Mouse (Mus musculus) left cerebral cortex, postnatal 14 days (tissue): ENCODE results near the gene Olfr1191-ps1. TPM values are rescaled to one million over a fixed set of nuclear protein-coding genes. Genes with fewer than 3 reads are reported as not detected.
"Not testable (repeated sequence)": the region's sequence is repeated elsewhere in the genome, so short reads cannot be mapped to it uniquely, and the experiment has no call there.

Experiments
- DNase-seq, 2 experiments: peaks; one replicate each; pipeline ENCODE4 v3.0.0; 2021 to 2022; ENCODE audit warnings: low spot score in 2 of 2, mixed read lengths in 1 of 2
- intact Hi-C: fragments of 180-260 bp; cut with DNase I; formaldehyde crosslinking; loops from one replicate; pipeline ENCODE4 v1.15.1; 2025
- long read RNA-seq, 2 experiments: library from polyadenylated mRNA; stranded (forward); transcript quantifications; one replicate each; pipeline ENCODE4 v2.0.0; 2021
- total RNA-seq, 2 experiments: library from RNA; stranded (reverse); gene quantifications; 2 replicates each; pipeline ENCODE4 v1.2.3; 2021

Olfr1191-ps1 gene
- not detected for total RNA-seq
- long read RNA-seq, experiment 1: 0 reads
- long read RNA-seq, experiment 2: 0 reads

DNA sequence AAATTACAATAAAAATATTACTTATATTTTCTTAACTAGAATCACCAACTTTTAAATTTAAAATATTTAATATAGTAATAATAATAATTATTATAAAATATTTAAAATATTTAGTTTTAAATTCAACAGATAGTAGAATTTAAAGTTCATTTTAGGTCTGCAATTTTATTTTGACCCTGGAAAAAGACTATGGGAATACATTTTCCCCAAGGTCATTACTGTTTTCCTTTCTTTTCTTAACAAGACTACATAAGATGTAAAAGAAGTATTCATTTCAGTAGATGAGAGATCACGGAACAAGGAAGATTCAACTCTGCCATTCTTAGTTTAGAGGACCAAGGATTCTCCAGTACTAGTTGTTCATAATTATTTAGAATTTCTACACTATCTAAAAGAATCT lies at the start of gene Olfr1191-ps1:
TSS of gene Olfr1191-ps1 (plus strand) at position 301 of the 400 bp plus-strand sequence.
- DNase-seq, intact Hi-C loops: not testable (repeated sequence)

DNA sequence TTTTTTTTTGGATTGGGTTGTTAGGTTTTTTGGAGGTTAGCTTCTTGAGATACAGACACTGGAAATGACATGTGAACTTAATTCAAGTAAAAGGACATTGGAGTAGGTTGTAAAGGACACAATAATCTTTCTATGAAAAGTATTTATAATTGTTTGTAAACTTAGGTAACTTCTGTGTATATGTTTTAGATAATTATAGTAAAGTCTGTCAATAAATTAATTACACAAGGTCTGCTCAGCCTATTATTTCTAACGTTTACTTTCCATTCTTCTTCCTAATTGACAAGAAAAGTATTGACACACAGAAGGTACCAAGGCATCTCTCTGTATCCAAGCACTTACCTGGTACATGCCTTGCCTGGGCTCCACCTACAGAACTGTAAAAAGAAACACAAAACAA lies 7.9 kb downstream of the Olfr1191-ps1 start, which contains the start of gene Olfr1192-ps1:
TSS of gene Olfr1192-ps1 (plus strand) at position 301 of the 400 bp plus-strand sequence.
- intact Hi-C loops: no loop called here
- no peak for DNase-seq

DNA sequence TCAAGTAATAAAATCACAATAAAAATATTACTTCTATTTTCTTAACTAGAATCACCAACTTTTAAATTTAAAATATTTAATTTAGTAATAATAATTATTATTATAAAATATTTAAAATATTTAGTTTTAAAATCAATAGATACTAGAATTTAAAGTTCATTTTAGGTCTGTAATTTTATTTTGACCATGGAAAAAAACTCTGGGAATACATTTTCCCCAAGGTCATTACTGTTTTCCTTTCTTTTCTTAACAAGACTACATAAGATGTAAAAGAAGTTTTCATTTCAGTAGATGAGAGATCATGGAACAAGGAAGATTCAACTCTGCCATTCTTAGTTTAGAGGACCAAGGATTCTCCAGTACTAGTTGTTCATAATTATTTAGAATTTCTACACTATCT lies 35.0 kb downstream of the Olfr1191-ps1 start, which contains the start of gene Olfr1193:
TSS of gene Olfr1193 (plus strand) at position 301 of the 400 bp plus-strand sequence.
- intact Hi-C loops, DNase-seq: not testable (repeated sequence)

DNA sequence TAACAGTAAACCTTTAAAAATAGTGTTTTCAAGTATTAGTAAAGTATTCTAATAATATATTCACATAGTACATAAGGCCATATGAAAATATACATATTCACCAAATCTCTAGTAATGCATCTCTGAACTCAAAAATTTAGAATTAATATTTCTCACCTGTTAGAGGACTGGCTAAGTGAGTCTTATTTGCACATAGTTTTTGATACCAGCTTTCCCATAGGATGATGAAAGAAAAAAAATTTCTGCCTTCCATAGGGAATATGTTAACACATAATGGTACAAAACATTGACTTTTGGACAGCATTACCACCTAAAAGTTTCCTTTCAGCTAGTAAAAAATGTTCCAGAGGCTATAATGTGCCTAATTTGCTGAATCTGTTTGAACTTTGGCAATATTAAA lies 48.7 kb downstream of the Olfr1191-ps1 start, which contains the start of gene Olfr1195:
TSS of gene Olfr1195 (minus strand) at position 101 of the 400 bp plus-strand sequence.
- intact Hi-C loops: no loop called here
- no peak for DNase-seq

Other genes with a start within 250 kb of the Olfr1191-ps1 start
- not detected for gene Olfr1179, start 234.1 kb upstream of the Olfr1191-ps1 start, total RNA-seq
- gene Olfr1180, start 221.4 kb upstream of the Olfr1191-ps1 start, total RNA-seq: not detected
- gene Olfr1181, start 214.4 kb upstream of the Olfr1191-ps1 start, total RNA-seq: not detected
- not detected for gene Gm13757, start 191.4 kb upstream of the Olfr1191-ps1 start, total RNA-seq
- not detected for gene Olfr1183, start 185.7 kb upstream of the Olfr1191-ps1 start, total RNA-seq
- not detected for gene Olfr1184, start 156.9 kb upstream of the Olfr1191-ps1 start, total RNA-seq
- not detected for gene Olfr1185-ps1, start 147.2 kb upstream of the Olfr1191-ps1 start, total RNA-seq
- not detected for gene Olfr1186, start 122.0 kb upstream of the Olfr1191-ps1 start, total RNA-seq
- gene Olfr1188, start 83.6 kb upstream of the Olfr1191-ps1 start, total RNA-seq: not detected
- gene Olfr1189, start 54.1 kb upstream of the Olfr1191-ps1 start, total RNA-seq: not detected
- gene Olfr1192-ps1, start 8.0 kb downstream of the Olfr1191-ps1 start, total RNA-seq: not detected
- not detected for gene Olfr1193, start 35.1 kb downstream of the Olfr1191-ps1 start, total RNA-seq
- not detected for gene Olfr1195, start 48.6 kb downstream of the Olfr1191-ps1 start, total RNA-seq
- gene Olfr1196, start 64.1 kb downstream of the Olfr1191-ps1 start, total RNA-seq: not detected
- gene Olfr1197, start 91.8 kb downstream of the Olfr1191-ps1 start, total RNA-seq: not detected
- gene Olfr1198, start 110.8 kb downstream of the Olfr1191-ps1 start, total RNA-seq: not detected
- not detected for gene Olfr1199, start 119.9 kb downstream of the Olfr1191-ps1 start, total RNA-seq
- gene Olfr1200, start 129.9 kb downstream of the Olfr1191-ps1 start, total RNA-seq: not detected
- gene Olfr1201, start 152.5 kb downstream of the Olfr1191-ps1 start, total RNA-seq: not detected
- not detected for gene Olfr1202, start 174.0 kb downstream of the Olfr1191-ps1 start, total RNA-seq
- gene Olfr1205, start 189.2 kb downstream of the Olfr1191-ps1 start, total RNA-seq: not detected
- gene Olfr1204, start 208.8 kb downstream of the Olfr1191-ps1 start, total RNA-seq: not detected
- not detected for gene Olfr1206, start 222.7 kb downstream of the Olfr1191-ps1 start, total RNA-seq